Mouse (Mus musculus): ENCODE data around the gene Spc25. TPM values are rescaled to one million over a fixed set of nuclear protein-coding genes. Genes with fewer than 3 reads are reported as not detected.

Spc25 gene
- polyA plus RNA-seq, 1 experiment from 2014 or later = 156 TPM

DNA sequence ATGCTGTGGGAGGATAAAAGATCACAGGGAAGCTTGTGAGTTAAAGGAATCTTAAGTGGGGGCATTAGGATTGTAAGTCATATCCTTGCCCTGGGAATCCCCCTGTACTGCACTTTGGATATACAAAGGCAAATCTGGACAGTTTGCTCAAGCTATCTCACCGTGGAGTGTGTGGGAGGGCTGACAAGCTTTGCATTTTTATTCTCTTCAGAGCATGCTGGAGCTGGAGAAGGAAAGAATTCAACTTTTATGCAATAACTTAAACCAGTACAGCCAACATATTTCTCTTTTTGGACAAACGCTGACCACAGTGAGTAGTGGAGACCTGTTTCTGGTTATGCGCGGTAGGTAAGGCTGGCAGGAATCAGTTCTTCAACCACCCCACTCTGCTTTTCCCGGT is 30.7 kb downstream of the Spc25 start:
- 83% methylated on average over 5 of the region's 5 CpGs for WGBS
- no peak for ATAC-seq (ENCODE audit: low FRiP score, low read depth)
- Histone ChIP-seq H3K9ac (no peak overlapping the region), H3K4me3 (no peak overlapping the region), H3K4me2 (replicated peaks) (no peak overlapping the region), H3K27ac (no peak overlapping the region), H3K4me1 (no peaks in the 10 kb centered on the region), H3K9me3 (no peaks in the 10 kb centered on the region), H3K27me3 (replicated peaks) (no peaks in the 10 kb centered on the region), H3K36me3 (no peaks in the 10 kb centered on the region)

DNA sequence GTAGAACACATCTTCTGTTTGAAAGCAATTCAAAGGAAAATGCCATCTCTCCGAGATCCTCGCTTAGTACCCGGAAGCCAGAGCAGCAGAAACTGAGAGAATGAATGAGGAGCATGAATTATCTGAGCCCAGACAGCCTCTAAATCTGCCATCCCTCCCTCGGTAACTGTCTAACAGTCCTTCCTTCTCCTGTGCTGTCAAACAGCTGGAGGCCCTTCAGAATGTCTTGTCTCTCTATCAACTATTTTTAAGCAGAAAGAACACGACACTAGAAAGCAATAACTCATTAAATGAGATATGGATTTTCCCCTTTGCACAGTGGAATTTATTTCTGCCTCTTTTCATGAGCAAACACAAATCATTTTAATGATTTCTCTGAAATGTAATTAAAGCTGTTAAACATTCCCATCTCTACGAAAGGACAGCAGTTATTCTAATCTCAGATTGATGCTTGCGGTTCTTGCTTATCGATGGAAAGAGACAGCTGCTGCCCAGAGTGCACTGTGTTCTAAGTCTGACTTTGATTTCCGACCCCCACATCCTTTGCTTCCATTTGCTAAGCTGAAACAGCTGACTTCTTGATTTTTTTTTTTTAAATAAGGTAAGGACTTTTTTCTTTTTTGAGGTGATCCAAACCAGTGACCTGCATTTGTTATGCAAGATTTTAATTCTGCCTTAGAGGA is 35.5 kb downstream of the Spc25 start:
- H3K4me3 ChIP-seq = no peak overlapping the region
- 53% methylated on average over 9 of the region's 9 CpGs for WGBS
- H3K9ac ChIP-seq = no peak overlapping the region
- no peak overlapping the region for H3K27ac ChIP-seq
- no peaks in the 10 kb centered on the region for H3K4me1 ChIP-seq
- no peaks in the 10 kb centered on the region for H3K36me3 ChIP-seq
- H3K27me3 ChIP-seq (replicated peaks) = no peaks in the 10 kb centered on the region
- no peaks in the 10 kb centered on the region for H3K9me3 ChIP-seq
- H3K4me2 ChIP-seq (replicated peaks) = no peak overlapping the region
- ATAC-seq (ENCODE audit: low FRiP score, low read depth) = 0 out of 2 replicates have a peak, but pooled peaks have one; percentile 53

DNA sequence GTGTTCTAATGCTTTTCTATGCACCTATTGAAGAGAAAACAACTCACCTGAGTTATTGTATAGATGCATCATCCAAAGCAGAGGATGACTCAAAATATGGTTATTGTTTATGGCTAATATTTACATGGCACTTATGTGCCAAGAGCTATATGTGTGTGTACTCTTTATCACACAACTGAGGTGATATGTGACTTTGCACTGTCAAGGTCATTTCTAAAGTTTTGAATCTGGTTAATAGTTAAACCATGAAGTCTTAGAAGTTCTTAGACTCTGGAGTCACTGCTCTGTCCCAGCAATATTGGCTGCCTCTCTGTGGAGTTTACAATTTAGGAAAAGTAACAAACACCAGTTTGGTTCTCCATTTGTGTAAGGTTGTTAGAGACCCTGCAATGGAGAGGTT is 47.1 kb downstream of the Spc25 start:
- Histone ChIP-seq H3K27ac (no peak overlapping the region), H3K4me3 (no peak overlapping the region), H3K4me2 (replicated peaks) (no peak overlapping the region), H3K4me1 (no peaks in the 10 kb centered on the region), H3K9ac (no peak overlapping the region), H3K9me3 (no peaks in the 10 kb centered on the region), H3K36me3 (no peaks in the 10 kb centered on the region), H3K27me3 (replicated peaks) (no peaks in the 10 kb centered on the region)
- ATAC-seq (ENCODE audit: low FRiP score, low read depth) = no peak

DNA sequence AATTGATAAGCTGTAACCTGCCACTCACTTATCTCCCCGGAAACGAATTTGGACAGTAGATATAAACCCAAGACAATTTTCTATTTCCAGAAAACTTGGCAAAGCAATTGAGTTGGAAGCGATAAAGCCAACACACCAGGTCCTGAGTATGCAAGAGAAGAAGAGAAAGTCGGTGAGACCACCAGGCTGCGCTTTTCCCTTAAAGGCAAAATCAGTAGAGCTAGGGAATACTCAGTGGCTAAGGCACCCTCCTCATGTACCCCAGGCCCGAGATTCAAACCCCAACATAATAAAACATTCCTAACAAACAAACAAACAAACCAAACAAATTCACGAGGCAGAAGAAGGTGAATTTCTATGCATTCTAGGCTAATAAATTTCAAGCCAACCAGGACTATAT is 49.7 kb downstream of the Spc25 start:
- H3K4me3 ChIP-seq = no peak overlapping the region
- no peak overlapping the region for H3K27ac ChIP-seq
- no peaks in the 10 kb centered on the region for H3K27me3 ChIP-seq (replicated peaks)
- no peak for ATAC-seq (ENCODE audit: low FRiP score, low read depth)
- no peaks in the 10 kb centered on the region for H3K36me3 ChIP-seq
- H3K4me1 ChIP-seq = no peaks in the 10 kb centered on the region
- H3K4me2 ChIP-seq (replicated peaks) = no peak overlapping the region
- no peak overlapping the region for H3K9ac ChIP-seq
- 76% methylated on average over 7 of the region's 7 CpGs for WGBS
- H3K9me3 ChIP-seq = no peaks in the 10 kb centered on the region

- WGBS = 77% methylated on average over 3 of the region's 3 CpGs
- H3K27ac ChIP-seq = no peak overlapping the region
- H3K9ac ChIP-seq = no peak overlapping the region
- H3K36me3 ChIP-seq = no peaks in the 10 kb centered on the region
- H3K4me2 ChIP-seq (replicated peaks) = no peak overlapping the region
- no peak overlapping the region for H3K4me3 ChIP-seq
- no peaks in the 10 kb centered on the region for H3K27me3 ChIP-seq (replicated peaks)
- H3K4me1 ChIP-seq = no peaks in the 10 kb centered on the region
- no peak for ATAC-seq (ENCODE audit: low FRiP score, low read depth)
- H3K9me3 ChIP-seq = no peaks in the 10 kb centered on the region
Measured at GRCm38 (mm10) chr2:69155861-69156260, 50.1 kb downstream of the Spc25 start.

DNA sequence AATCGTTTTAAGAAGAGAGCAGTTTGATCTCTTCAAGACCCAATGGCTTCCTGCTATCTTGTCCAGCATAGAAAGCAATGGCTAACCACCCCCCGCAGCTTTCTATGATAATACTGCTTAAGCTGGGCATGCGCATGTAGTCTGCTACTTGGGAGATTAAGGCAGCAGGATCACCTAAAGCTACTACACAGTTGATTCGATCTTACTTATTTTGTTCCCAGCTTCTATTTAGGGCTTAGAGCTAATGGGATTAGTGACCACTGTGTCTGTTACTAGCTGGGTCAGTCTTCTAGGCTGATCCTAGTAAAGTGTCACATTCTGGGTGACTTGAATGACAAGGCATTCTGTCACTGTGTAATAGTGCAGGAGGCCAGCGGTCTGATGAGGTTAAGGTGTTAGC is 55.2 kb downstream of the Spc25 start:
- Histone ChIP-seq H3K27ac (no peak overlapping the region), H3K9ac (no peak overlapping the region), H3K36me3 (no peaks in the 10 kb centered on the region), H3K27me3 (replicated peaks) (no peaks in the 10 kb centered on the region), H3K4me2 (replicated peaks) (no peak overlapping the region), H3K9me3 (no peaks in the 10 kb centered on the region), H3K4me1 (no peaks in the 10 kb centered on the region), H3K4me3 (no peak overlapping the region)
- 84% methylated on average over 5 of the region's 5 CpGs for WGBS
- ATAC-seq (ENCODE audit: low FRiP score, low read depth) = no peak

GRCm38 (mm10) chr2:69149154-69149553 is 56.8 kb downstream of the Spc25 start:
- WGBS = 92% methylated on average over 10 of the region's 10 CpGs
- no peaks in the 10 kb centered on the region for H3K36me3 ChIP-seq
- no peak overlapping the region for H3K9ac ChIP-seq
- H3K4me3 ChIP-seq = no peak overlapping the region
- H3K27me3 ChIP-seq (replicated peaks) = no peaks in the 10 kb centered on the region
- H3K4me2 ChIP-seq (replicated peaks) = no peak overlapping the region
- no peak for ATAC-seq (ENCODE audit: low FRiP score, low read depth)
- H3K4me1 ChIP-seq = no peaks in the 10 kb centered on the region; the same call in 1 of the 2 replicates
- no peaks in the 10 kb centered on the region for H3K9me3 ChIP-seq
- no peak overlapping the region for H3K27ac ChIP-seq

- Histone ChIP-seq H3K4me3 (no peak overlapping the region), H3K4me2 (replicated peaks) (no peak overlapping the region), H3K4me1 (no peaks in the 10 kb centered on the region; the same call in 1 of the 2 replicates), H3K36me3 (no peaks in the 10 kb centered on the region), H3K27ac (no peak overlapping the region), H3K9me3 (no peaks in the 10 kb centered on the region), H3K9ac (no peak overlapping the region), H3K27me3 (replicated peaks) (no peaks in the 10 kb centered on the region)
- no peak for ATAC-seq (ENCODE audit: low FRiP score, low read depth)
- 79% methylated on average over 3 of the region's 3 CpGs for WGBS
Measured at GRCm38 (mm10) chr2:69148691-69149090, 57.3 kb downstream of the Spc25 start.

Other genes with a start within 250 kb of the Spc25 start
- 1.2 and 1.7 TPM in 2 replicates for gene Nostrin, start 70.4 kb downstream of the Spc25 start, polyA plus RNA-seq (2016; fragmentation: Nextera tagmentation; extraction: Ambion mirVana)
- gene G6pc2, start 4.9 kb upstream of the Spc25 start, polyA plus RNA-seq (2016; fragmentation: Nextera tagmentation; extraction: Ambion mirVana) = 0.72 and 0.76 TPM in 2 replicates
- gene Abcb11, start 136.4 kb upstream of the Spc25 start, polyA plus RNA-seq (2016; fragmentation: Nextera tagmentation; extraction: Ambion mirVana) = not detected in 2 replicates
- not detected in 2 replicates for gene Dhrs9, start 174.3 kb upstream of the Spc25 start, polyA plus RNA-seq (2016; fragmentation: Nextera tagmentation; extraction: Ambion mirVana)

Measured in neural tube, embryonic 12.5 days (tissue).